Mouse (Mus musculus): ENCODE measurements around the gene Tex14. TPM values are rescaled to one million over a fixed set of nuclear protein-coding genes. Genes with fewer than 3 reads are reported as not detected.

Tex14 gene
- polyA plus RNA-seq, 1 experiment from 2014 or later, result 0.60 TPM

DNA sequence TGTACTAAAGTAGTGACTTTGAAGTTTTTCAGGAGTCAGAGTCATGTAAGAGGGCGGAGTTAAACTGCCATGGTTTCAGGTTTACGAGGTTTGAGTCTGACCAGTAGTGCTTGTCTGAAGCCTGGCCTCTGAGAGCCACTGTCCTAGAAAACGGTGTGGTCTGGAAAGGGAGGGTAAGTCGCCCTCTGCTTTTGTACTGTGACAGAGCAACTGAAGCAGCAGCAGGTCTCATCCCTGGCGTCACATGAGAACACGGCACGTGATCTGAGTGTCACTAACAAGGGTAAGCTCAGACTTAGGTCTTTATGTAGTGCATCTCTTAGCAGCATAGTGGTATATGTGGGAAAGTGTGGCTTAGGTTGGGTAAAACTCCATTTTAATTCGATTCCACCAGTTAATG, 137.4 kb downstream of the Tex14 start:
- DNase-seq (ENCODE audit: low spot score) (peak; percentile 24), ATAC-seq (ENCODE audit: insufficient number of reproducible peaks, low FRiP score, low TSS enrichment, low read depth) (no peak)
- Histone ChIP-seq H3K9ac (ENCODE audit: low read length) (no peak overlapping the region), H3K36me3 (ENCODE audit: control insufficient read depth, insufficient read depth, low read length) (no peaks in the 10 kb centered on the region), H3K9me3 (ENCODE audit: control insufficient read depth, low read length) (no peaks in the 10 kb centered on the region), H3K4me2 (ENCODE audit: low read depth, severe bottlenecking) (no peak overlapping the region), H3K4me3 (ENCODE audit: low read depth, low read length) (no peak overlapping the region), H3K4me1 (ENCODE audit: control insufficient read depth, insufficient read depth, low read length) (no peaks in the 10 kb centered on the region), H3K27me3 (ENCODE audit: control insufficient read depth, insufficient read depth, low read length) (no peaks in the 10 kb centered on the region), H3K27ac (replicated peaks; ENCODE audit: low read depth, low read length) (no peak overlapping the region)
- whole genome bisulfite sequencing, result 31% methylated on average over 8 of the region's 8 CpGs

DNA sequence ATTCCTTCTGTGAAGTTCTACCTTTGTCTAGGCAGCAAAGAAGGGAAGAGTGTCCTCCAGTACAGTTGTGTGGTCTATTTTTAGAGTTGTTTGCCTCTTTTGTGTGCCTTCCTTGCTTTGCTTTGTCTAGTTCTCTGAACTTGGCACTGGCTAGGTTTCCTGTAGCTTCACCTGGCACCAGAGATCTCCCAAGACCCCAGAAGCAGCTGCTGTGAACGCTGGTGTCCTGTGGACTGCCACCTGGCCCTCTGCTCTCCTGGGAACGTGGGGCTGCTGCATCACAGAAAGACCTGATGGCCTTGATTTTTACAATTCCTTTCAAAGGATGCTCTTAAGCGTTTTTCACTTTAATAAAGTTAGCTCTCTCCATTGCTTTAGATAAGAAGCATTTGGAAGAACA, 138.0 kb downstream of the Tex14 start:
- no peak for ATAC-seq (ENCODE audit: insufficient number of reproducible peaks, low FRiP score, low TSS enrichment, low read depth)
- Histone ChIP-seq H3K36me3 (ENCODE audit: control insufficient read depth, insufficient read depth, low read length) (no peaks in the 10 kb centered on the region), H3K4me2 (ENCODE audit: low read depth, severe bottlenecking) (no peak overlapping the region), H3K9me3 (ENCODE audit: control insufficient read depth, low read length) (no peaks in the 10 kb centered on the region), H3K4me3 (ENCODE audit: low read depth, low read length) (no peak overlapping the region), H3K27ac (replicated peaks; ENCODE audit: low read depth, low read length) (no peak overlapping the region), H3K27me3 (ENCODE audit: control insufficient read depth, insufficient read depth, low read length) (no peaks in the 10 kb centered on the region), H3K9ac (ENCODE audit: low read length) (no peak overlapping the region), H3K4me1 (ENCODE audit: control insufficient read depth, insufficient read depth, low read length) (no peaks in the 10 kb centered on the region)
- 53% methylated on average over 3 of the region's 3 CpGs for WGBS
- DNase-seq (ENCODE audit: low spot score), result no peak

DNA sequence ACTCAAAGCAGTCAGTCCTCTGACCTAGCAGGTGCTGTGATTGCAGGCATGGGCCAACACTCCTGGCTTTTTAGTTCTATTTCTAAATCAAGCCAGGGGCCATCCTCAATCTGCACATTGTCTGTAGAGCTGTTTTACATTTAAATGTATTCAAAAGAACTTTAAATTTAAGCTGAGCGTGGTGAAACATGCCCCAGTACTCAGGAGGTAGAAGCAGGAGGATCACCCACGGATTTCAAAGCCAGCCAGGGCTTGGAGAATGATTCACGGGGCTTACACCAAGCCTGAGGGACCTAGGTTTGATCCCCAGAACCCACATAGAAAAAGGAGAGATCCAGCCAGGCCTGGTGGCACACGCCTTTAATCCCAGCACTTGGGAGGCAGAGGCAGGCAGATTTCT, 148.5 kb downstream of the Tex14 start:
- no peaks in the 10 kb centered on the region for H3K4me1 ChIP-seq (ENCODE audit: control insufficient read depth, insufficient read depth, low read length)
- DNase-seq (ENCODE audit: low spot score) (no peak), ATAC-seq (ENCODE audit: insufficient number of reproducible peaks, low FRiP score, low TSS enrichment, low read depth) (no peak)
- H3K4me2 ChIP-seq (ENCODE audit: low read depth, severe bottlenecking), result no peak overlapping the region
- WGBS, result 81% methylated on average over 4 of the region's 4 CpGs
- no peaks in the 10 kb centered on the region for H3K36me3 ChIP-seq (ENCODE audit: control insufficient read depth, insufficient read depth, low read length)
- no peak overlapping the region for H3K27ac ChIP-seq (replicated peaks; ENCODE audit: low read depth, low read length)
- H3K4me3 ChIP-seq (ENCODE audit: low read depth, low read length), result no peak overlapping the region
- no peaks in the 10 kb centered on the region for H3K27me3 ChIP-seq (ENCODE audit: control insufficient read depth, insufficient read depth, low read length)
- no peak overlapping the region for H3K9ac ChIP-seq (ENCODE audit: low read length)
- H3K9me3 ChIP-seq (ENCODE audit: control insufficient read depth, low read length), result no peaks in the 10 kb centered on the region

DNA sequence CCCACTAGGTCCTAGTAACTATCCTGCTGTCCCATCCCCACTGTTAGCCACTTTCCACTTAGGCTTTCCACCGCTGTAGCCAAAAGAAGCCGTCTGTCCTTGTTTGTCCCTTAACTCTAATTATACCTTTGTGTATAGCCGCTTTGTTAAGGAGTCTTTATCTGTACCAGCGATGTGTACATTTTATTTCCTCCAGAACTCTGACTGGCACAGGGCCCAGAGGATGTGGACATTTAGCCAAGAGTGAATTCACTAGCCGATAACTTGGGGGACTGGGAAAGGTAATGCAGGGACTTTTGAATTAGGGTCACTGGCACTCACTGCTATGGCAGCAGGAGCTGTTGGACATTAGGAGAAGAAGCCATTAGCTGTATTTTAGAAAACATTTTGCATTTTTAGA, 149.5 kb downstream of the Tex14 start:
- Histone ChIP-seq H3K4me1 (ENCODE audit: control insufficient read depth, insufficient read depth, low read length) (no peaks in the 10 kb centered on the region), H3K4me2 (ENCODE audit: low read depth, severe bottlenecking) (no peak overlapping the region), H3K9me3 (ENCODE audit: control insufficient read depth, low read length) (no peaks in the 10 kb centered on the region), H3K27ac (replicated peaks; ENCODE audit: low read depth, low read length) (no peak overlapping the region), H3K36me3 (ENCODE audit: control insufficient read depth, insufficient read depth, low read length) (no peaks in the 10 kb centered on the region), H3K4me3 (ENCODE audit: low read depth, low read length) (no peak overlapping the region), H3K9ac (ENCODE audit: low read length) (no peak overlapping the region), H3K27me3 (ENCODE audit: control insufficient read depth, insufficient read depth, low read length) (no peaks in the 10 kb centered on the region)
- 80% methylated on average over 5 of the region's 5 CpGs for WGBS
- no peak for ATAC-seq (ENCODE audit: insufficient number of reproducible peaks, low FRiP score, low TSS enrichment, low read depth)
- no peak for DNase-seq (ENCODE audit: low spot score)

DNA sequence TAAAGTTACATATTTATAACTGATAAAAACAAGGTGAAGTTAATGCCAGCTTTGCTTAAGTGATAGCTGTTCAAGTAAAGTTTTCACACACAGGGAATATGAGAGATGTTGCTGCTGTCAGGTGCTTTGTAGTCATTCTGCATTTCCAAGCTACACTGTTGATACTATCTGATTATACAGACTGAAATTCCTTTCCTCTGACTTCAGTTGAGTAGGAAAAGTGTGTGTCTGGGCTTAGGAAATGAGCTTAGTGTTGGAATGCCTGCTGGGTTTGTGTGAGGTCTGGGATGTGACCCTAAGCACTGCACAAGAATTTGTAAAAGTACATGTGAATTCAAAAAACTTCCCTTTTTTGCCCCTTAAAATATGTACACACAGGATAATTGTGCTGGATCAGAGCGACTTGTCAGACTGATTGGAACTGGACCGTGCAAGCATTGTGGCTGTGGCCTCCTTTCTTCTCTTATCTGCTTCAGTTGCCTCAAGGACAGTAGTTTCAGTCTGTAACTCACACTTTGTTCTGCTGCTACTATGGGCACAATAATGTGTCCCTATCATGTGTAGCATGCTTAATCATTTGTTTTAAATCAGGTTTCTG, 150.3 kb downstream of the Tex14 start:
- Histone ChIP-seq H3K27ac (replicated peaks; ENCODE audit: low read depth, low read length) (no peak overlapping the region), H3K36me3 (ENCODE audit: control insufficient read depth, insufficient read depth, low read length) (no peaks in the 10 kb centered on the region), H3K4me3 (ENCODE audit: low read depth, low read length) (no peak overlapping the region), H3K9me3 (ENCODE audit: control insufficient read depth, low read length) (no peaks in the 10 kb centered on the region), H3K4me2 (ENCODE audit: low read depth, severe bottlenecking) (no peak overlapping the region), H3K27me3 (ENCODE audit: control insufficient read depth, insufficient read depth, low read length) (no peaks in the 10 kb centered on the region), H3K9ac (ENCODE audit: low read length) (no peak overlapping the region), H3K4me1 (ENCODE audit: control insufficient read depth, insufficient read depth, low read length) (no peaks in the 10 kb centered on the region)
- 86% methylated on average over 2 of the region's 2 CpGs for WGBS
- DNase-seq (ENCODE audit: low spot score), result no peak
- no peak for ATAC-seq (ENCODE audit: insufficient number of reproducible peaks, low FRiP score, low TSS enrichment, low read depth)

DNA sequence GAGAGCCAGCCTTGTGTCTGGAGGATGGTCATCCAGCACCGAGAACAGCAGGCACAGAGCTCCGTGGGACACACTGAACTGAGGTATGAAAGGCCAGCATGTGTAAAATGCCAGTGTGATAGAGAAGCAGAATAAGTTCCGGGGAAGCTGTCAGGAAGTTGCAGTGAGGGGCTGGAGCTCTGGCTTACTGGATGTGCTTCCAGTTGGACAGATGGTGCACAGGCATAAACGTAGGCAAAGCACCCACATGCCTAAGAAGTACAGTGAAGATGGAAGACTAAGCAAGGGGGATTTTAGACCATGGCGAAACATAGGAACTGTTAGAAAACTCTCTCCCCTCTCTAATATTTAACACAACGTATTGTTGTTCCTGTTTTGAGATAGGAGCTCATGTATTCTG, 156.3 kb downstream of the Tex14 start:
- no peaks in the 10 kb centered on the region for H3K36me3 ChIP-seq (ENCODE audit: control insufficient read depth, insufficient read depth, low read length)
- no peak overlapping the region for H3K9ac ChIP-seq (ENCODE audit: low read length)
- no peaks in the 10 kb centered on the region for H3K9me3 ChIP-seq (ENCODE audit: control insufficient read depth, low read length)
- no peak overlapping the region for H3K27ac ChIP-seq (replicated peaks; ENCODE audit: low read depth, low read length)
- DNase-seq (ENCODE audit: low spot score) (no peak), ATAC-seq (ENCODE audit: insufficient number of reproducible peaks, low FRiP score, low TSS enrichment, low read depth) (no peak)
- H3K4me2 ChIP-seq (ENCODE audit: low read depth, severe bottlenecking), result no peak overlapping the region
- H3K4me3 ChIP-seq (ENCODE audit: low read depth, low read length), result no peak overlapping the region
- no peaks in the 10 kb centered on the region for H3K27me3 ChIP-seq (ENCODE audit: control insufficient read depth, insufficient read depth, low read length)
- no peaks in the 10 kb centered on the region for H3K4me1 ChIP-seq (ENCODE audit: control insufficient read depth, insufficient read depth, low read length)
- WGBS, result 82% methylated on average over 6 of the region's 6 CpGs

DNA sequence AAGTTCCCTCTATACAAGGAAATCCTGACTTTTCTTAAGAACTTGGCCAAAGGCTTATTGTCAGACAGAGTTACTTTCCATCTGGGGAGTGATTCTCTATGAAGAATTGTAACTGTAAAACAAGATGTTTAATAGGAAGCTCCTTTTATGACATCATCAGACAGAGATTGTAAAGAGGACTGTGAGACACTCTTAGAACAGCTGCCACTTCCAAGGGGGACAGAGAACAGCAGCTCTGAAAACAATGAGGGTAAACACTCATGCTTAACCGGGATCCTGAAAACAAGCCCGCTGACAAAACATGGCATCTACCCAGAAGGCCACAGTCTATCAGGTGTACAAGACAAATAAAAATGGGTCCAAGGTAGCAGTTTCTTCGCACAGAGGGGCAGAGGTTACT, 161.6 kb downstream of the Tex14 start, which contains the start of gene Gm11492:
Gene Gm11492 (plus strand): TSS at position 153 of the 400 bp plus-strand sequence.
- ATAC-seq (ENCODE audit: insufficient number of reproducible peaks, low FRiP score, low TSS enrichment, low read depth) (no peak), DNase-seq (ENCODE audit: low spot score) (no peak)
- 81% methylated on average over 3 of the region's 3 CpGs for WGBS
- no peaks in the 10 kb centered on the region for H3K27me3 ChIP-seq (ENCODE audit: control insufficient read depth, insufficient read depth, low read length)
- H3K9ac ChIP-seq (ENCODE audit: low read length), result no peak within 1 kb of the TSS
- H3K4me2 ChIP-seq (ENCODE audit: low read depth, severe bottlenecking), result no peak within 1 kb of the TSS
- no peak within 1 kb of the TSS for H3K27ac ChIP-seq (replicated peaks; ENCODE audit: low read depth, low read length)
- no peak within 1 kb of the TSS for H3K4me3 ChIP-seq (ENCODE audit: low read depth, low read length)
- H3K36me3 ChIP-seq (ENCODE audit: control insufficient read depth, insufficient read depth, low read length), result no peaks in the 10 kb centered on the region
- H3K9me3 ChIP-seq (ENCODE audit: control insufficient read depth, low read length), result no peaks in the 10 kb centered on the region
- H3K4me1 ChIP-seq (ENCODE audit: control insufficient read depth, insufficient read depth, low read length), result no peaks in the 10 kb centered on the region

DNA sequence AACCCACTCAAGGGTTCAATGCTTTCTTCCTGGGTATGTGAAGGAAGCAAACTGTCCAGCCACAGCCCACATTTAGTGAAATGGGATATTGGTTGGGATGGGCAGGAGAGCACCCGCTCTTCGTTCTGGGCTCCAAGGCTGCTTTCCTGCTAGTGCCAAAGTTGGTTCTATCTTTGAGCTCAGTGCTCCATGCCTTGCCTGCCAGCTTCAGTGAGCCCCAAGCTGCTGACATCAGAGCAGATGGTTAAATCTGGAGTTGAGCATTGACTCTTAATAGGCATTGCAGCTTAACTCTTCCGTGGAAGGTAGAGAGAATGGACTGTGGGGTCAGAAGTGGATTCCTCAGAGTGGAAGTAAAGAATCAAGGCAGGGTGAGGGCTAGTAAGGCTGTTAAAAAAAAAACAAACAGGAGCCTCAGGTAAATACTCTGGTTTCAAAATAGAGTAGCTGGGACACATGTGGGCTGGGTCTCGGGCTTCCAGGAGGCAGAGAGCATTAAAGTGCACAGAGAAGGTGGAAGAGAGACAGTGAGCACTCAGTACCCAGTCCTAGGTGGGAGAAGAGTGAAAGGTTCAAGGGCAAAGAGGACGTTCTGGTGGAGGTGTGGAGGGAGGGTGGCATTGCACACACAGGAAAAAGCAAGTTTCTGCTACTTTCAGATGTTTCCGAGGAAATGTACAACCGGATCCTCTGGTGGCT, 163.5 kb downstream of the Tex14 start, which contains the start of gene Sept4:
Gene Sept4 (plus strand): TSS at position 649 of the 699 bp plus-strand sequence.
- H3K4me3 ChIP-seq (ENCODE audit: low read depth, low read length), result no peak within 1 kb of the TSS
- ATAC-seq (ENCODE audit: insufficient number of reproducible peaks, low FRiP score, low TSS enrichment, low read depth), result no peak
- H3K9me3 ChIP-seq (ENCODE audit: control insufficient read depth, low read length), result no peaks in the 10 kb centered on the region
- H3K27me3 ChIP-seq (ENCODE audit: control insufficient read depth, insufficient read depth, low read length), result no peaks in the 10 kb centered on the region
- no peak within 1 kb of the TSS for H3K4me2 ChIP-seq (ENCODE audit: low read depth, severe bottlenecking)
- H3K4me1 ChIP-seq (ENCODE audit: control insufficient read depth, insufficient read depth, low read length), result no peaks in the 10 kb centered on the region
- H3K27ac ChIP-seq (replicated peaks; ENCODE audit: low read depth, low read length), result no peak within 1 kb of the TSS
- H3K9ac ChIP-seq (ENCODE audit: low read length), result no peak within 1 kb of the TSS
- WGBS, result 75% methylated on average over 7 of the region's 7 CpGs
- DNase-seq (ENCODE audit: low spot score), result no peak
- H3K36me3 ChIP-seq (ENCODE audit: control insufficient read depth, insufficient read depth, low read length), result no peaks in the 10 kb centered on the region
